Mouse (Mus musculus) granulocyte monocyte progenitor cell, adult 5-6 weeks (primary cell): ENCODE results near the gene Irf2. TPM values are rescaled to one million over a fixed set of nuclear protein-coding genes. Genes with fewer than 3 reads are reported as not detected.

ENCODE experiments used
- ATAC-seq: replicated peaks from 2 replicates; pipeline ENCODE4 v1.8.0; 2016; ENCODE audit warnings: mild to moderate bottlenecking, moderate TSS enrichment, inconsistent platforms; ENCODE audit not compliant: poor library complexity, severe bottlenecking
- total RNA-seq, 2 experiments: library from RNA; stranded (forward) in 1 of 2; stranded (reverse) in 1 of 2; fragments of 200-712, 200-1000 nt in 1 of 2; fragments of >200 nt in 1 of 2; fragmentation: Nextera tagmentation in 1 of 2; gene quantifications; 2 replicates each; pipeline ENCODE4 v1.2.3; 2014 to 2017

Gene Irf2
- total RNA-seq, 2 experiments from 2014 or later: 20.4 to 48.8 TPM

DNA sequence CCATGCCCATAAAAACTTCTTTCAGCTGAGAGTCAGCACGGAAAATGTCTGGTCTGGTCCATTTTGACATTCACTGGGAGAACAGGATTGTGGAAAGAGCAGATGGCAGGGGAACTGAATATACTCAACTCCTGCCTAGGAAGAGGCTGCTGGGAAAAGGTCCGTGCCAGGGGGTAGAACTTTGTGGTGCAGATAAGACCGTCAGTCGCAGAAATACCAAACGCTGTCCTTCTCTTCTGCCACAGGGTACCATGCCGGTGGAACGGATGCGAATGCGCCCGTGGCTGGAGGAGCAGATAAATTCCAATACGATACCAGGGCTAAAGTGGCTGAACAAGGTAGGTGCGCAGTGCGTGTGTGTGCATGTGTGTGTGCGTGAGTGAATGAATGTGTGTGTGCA is 53.7 kb downstream of the Irf2 start:
- ATAC-seq: no peak

DNA sequence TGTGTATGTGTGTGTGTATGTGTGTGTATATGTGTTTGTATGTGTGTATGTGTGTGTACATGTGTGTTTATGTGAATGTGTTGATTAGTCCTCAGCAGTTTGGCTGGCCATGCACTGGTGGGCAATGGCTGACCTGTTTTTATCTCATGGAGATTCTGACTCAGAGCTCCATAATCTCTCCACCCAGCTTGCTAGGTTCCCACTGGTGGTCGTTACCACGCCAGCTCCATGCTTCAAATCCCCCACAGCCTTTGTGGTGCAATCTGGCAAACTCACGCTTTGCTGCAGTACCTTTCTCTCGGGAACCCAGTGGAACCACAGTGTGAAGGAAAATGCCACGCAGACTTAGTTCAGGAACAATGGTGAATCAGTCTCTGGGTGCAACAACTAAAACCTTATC is 54.8 kb downstream of the Irf2 start:
- ATAC-seq: no peak

DNA sequence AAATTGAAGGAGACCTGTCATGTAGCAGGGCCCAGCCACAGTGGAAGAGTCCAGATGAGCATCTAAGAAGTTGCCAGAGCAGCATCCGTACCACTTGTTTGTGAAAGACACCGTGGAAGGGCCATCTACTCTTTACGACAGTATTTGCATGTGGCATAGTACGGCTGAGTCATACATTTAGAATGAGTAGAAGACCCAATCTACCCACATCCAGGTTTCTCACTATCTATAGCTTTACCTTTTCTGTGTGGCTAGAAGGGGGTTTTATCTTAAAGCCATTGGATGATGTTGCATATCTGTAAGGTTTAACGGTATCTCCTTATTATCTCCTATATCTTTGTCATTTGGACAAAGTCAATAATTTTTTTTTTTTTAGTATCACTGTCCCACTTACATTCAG is 59.7 kb downstream of the Irf2 start:
- ATAC-seq: no peak

DNA sequence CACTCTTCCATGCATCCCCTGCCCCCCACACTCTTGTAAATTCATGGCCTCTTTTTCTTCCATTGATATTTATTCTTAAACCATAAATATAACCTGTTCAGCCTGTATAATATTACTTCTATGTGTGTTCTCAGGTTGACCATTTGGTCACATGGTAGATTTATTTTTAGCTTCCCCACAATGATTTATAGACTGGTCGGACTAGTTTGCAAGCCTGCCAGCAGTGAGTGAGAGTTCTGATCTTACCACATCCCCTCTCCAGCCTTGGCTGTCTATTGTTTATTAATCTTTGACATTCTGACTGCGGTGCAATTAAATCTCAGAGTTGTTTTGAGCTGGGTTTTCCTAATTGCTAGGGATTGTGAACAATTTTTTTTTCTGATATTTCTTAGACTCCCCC is 60.2 kb downstream of the Irf2 start:
- ATAC-seq: no peak

DNA sequence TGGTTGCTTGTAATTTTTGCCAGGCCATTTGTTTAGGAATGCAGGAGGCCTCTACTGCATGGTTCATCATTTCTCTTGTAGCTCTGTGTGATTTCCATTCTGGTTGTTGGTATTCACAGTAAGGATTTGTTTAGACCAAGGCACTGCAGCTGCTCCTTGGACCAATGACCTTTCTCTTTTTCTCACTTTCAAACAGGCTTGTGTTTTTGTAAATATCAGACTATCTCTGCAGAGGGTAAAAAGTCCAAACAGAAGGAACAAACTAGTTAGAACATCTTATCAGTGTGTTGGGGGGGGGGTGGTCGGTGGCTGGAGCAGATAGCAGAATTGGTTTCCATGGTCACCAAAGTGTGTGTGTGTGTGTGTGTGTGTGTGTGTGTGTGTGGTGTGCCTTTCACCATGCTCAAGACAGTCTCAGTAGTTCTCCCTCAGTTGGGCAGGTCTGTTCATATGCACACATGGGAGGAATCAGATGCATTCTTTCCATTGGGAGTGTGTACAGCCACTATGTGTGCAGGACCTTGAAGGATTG is 61.7 kb downstream of the Irf2 start:
- ATAC-seq: no peak

DNA sequence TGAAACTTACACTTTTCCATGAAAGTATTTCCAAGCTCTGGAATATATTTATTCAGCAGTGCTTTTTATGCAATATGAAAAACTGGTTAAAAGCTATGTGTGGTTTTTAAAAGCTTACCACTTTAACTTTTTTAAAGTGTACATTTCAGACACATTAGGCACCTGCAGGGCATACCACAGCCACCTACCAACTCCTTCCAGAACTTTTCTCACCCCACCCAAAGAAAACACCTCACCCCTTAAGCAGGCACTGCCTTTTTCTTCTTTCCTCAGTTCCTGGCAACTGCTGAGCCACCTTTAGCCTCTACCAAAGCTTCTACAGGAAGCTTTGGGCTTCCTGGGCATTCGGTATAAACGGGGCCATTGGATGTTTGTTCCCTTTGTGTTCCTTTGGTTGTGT is 62.5 kb downstream of the Irf2 start:
- ATAC-seq: no peak

DNA sequence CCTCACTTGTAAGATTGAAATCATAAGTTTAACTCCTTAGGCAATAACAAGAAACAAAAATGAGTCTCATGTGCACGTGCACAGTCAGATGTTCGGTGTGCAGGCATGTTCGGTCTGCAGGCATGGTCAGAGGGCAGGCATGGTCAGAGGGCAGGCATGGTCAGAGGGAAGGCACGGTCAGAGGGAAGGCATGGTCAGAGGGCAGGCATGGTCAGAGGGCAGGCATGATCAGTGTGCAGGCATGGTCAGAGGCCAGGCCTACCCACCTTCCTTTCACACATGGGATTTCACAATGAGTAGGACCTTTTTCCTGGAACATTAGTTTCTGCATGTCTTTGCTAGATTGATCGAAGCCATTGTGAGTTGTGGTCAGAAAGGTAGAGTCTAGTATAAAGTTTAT is 65.2 kb downstream of the Irf2 start:
- ATAC-seq: no peak

DNA sequence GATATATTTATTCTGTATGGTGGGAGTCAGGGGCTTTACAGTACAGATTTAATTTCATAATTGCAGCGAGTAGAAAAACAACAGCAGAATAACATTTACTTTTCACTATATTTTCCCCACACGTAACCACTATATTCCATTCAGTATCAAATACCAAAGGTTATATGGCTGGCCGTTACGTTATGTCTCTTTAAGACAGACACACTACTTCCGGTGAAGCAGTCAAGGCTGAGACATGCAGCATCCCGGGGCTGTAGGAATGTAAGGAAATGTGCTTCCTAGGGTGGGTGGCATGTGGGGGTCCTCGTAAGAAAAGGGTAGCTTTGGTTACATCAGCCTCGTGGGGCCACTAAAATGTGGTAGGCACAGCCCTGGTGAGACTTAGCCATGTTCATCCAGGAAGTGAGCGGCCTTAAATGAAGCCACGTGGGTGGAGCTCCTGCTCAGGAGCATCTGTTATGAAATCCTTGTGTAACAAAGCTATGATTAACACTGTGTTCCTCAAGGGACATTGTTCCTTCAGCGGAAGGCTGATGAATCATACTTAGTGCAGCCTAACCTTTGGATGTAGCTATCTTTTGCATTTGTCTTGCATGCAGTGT is 71.6 kb downstream of the Irf2 start:
- peak; percentile 99 for ATAC-seq

DNA sequence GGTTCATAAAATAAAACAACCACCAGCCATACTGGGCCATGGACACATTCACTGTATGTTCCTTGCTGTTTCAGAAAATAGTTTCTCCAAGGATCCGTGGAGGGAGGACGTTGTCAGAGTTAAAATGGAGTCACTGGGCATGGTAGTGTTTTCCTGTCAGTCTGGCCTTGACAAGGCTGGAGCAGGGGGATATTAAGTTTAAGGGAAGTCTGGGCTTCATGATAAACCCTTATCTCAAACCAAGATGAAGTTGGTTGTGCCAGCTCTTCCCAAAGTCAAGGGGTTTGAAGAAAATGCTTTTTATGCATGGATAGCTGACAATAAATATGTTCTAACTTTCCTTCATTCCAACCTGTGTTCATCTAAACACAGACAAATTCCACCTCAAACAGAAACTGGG is 72.4 kb downstream of the Irf2 start:
- ATAC-seq: no peak

DNA sequence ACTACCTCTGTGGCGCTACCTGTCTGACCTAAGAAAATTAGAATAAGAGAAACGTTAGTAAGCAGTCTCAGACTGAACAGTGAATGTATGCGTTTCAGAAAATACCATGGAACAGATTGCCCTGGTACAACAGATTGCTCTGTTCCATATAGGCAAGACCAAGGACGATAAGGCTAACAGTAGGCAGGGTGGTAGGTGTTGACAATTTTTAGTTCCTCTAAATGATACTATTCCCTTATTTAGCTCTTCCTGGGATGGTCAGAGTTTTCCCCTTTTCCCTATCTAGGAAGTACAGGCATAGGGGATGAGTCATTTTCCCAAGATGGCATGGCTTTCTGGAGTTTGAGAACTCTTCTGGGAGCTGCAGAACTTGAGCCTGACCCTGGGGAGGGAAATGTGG is 73.4 kb downstream of the Irf2 start:
- no peak for ATAC-seq

DNA sequence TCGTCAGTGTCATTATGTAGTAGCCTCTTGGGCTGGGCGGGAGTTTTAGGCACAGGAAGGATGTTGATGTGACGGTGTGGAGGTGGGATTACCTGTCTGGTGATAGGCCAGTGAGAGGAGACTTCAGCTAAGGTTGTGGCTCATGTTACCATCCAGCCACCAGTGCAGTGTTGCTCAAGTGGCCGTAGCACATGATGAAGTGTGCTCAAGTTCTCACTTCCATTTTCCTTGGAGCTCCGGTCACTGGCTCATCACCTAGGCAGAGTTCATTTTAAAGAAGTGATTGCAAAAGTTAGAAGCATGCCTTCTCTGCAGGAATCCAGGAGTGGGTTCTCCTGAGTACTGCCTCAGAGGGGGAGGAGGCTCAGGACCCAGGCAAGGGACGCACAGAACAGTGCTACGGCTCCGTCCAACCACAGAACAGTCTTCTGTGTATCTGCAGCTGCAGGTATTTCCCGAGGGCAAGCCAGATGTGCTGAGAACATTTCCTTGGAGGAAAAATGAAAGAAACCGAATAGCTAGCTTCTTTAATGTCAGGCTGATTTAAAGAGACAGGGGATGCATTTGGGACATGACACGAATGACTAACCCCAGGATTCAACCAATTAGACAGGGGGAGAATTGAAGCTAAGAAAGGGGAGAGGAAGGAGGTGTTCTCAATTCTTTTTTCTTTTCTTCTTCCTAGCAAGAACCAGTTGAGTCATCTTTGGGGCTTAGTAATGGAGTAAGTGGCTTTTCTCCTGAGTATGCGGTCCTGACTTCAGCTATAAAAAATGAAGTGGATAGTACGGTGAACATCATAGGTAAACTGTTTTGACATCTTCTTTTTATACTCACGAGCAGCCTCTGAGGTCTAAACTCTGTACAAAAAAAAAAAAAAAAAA is 78.8 kb downstream of the Irf2 start:
- peak; percentile 92 for ATAC-seq

DNA sequence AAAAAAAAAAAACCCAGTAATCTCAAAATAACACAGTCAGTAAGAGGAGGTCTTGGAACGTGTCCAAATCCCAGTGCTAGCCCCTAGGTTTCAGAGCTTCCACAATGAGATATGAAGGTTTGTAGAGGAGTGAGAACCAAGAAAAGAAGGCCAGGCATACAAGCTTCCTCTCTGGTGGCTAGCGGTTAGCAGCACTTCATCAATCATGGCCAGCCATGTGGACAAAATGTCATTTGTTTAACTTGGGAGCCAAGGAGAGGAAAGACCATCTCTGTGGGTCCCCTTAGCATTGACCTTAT is 79.4 kb downstream of the Irf2 start:
- ATAC-seq: peak; percentile 35

DNA sequence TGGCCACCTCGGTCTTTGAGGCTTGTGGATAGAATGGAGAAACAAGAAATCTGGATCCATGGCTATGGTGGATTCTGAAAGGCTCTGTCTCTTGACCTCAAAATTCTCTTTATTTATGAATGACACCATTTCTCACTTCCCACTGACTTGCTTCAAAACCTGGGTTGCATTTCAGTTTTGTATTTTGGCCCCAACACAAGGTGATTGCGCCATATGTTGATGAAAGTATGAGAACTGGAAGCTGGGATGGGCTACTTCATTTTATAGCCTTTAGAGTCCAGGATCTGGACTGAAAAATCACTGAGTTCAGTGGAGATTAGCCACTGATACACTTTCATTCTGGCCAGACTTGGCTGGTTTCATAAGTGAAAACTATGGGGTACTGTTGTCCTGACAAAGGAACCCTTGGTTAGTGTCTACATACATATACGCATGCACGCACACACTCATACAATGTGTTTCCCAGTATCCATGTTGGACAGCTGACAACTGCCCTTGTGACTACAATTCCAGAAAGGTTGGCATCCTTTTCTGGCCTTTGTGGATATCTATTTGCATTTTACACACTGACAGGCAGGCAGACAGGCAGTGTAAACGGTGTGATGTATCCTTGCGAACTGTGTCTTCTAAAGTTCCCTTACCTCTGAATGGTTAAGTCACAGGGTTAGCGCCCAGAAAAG is 89.3 kb downstream of the Irf2 start:
- peak; percentile 84 for ATAC-seq

DNA sequence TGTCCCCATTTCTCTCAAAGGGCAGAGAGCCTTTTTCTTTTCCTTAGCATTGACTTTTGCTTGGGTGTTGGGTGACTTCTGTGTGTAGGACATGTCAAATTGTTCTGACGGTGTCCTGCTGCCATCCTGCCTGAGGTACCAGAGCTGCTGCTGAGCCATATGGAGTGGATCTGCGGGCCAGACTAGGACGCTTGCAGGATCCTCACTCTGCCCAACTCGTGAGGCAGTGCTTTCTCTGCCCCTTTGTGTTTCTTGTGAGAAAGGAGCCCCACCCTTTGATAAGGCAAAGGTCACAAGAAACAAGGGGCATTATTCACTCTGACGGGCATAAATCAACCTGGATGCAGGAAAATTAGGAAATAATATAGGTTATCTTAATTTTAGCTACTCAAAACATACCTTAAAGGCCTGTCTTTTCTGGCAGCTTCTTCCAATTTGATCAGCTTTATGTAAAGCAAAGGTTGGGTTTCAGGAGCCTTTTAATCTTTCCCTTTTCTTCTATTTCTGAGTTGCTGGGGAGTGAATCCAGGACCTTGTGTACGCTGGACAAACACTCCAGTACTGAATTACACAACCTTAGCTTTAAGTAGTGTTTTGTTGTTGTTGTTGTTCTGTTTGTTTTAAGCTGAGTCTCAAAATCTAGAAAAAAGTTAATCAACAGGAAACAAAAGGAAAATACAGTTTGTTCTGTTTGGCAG is 90.0 kb downstream of the Irf2 start:
- ATAC-seq: no peak

DNA sequence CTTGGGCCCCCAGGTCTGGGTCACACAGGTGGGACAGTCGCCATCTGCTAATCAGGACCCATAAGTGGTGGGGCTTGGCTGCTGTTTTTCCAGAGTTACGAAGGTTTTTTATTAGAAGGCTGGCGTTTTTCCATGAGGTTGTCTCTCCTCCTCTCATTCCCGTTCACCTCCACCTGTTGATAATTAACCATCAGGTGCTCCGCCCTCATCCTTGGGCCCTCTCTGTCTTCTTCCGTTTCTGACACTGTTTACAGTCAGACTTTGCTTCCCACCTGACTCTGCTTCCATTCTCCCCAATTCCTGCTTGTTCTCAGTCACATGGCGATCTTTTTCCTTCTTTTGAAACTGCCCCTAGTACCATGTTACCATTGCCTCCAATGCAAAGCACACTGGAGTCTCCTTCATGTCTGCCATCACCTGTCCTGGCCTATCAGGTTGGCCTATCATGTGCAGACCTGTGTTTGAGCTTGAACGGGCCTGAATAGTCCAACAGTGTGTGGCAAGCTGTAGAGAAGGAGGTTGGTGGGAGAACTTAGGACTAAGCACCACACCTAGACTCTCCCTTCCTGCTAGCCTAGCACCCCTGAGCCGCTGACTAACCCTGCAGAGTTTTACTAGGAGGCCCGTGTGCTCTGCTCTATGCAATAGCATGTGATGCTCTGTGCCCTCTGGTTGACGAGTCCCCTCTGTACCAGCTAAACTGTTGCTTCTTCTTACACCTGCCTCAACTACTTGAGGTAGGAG is 90.8 kb downstream of the Irf2 start:
- no peak for ATAC-seq

DNA sequence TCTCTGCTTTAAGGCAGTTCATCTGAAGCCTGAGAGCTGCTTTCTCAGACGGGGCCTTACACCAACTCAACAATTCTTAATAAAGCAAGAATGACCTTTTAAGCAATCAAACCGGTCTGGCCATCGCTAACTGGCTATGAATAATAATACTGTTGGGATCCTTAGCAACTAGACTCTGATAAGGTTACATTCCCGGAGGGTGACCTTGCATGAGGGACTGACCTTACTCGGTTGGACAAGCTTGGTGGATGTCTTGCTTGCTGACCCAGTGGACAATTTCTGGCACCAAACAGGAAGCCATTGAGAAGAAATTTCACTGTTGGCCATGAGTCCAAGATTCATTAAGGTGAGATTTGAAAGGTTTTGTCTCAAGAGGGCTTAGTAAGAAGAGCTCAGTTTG is 92.4 kb downstream of the Irf2 start:
- ATAC-seq: no peak

DNA sequence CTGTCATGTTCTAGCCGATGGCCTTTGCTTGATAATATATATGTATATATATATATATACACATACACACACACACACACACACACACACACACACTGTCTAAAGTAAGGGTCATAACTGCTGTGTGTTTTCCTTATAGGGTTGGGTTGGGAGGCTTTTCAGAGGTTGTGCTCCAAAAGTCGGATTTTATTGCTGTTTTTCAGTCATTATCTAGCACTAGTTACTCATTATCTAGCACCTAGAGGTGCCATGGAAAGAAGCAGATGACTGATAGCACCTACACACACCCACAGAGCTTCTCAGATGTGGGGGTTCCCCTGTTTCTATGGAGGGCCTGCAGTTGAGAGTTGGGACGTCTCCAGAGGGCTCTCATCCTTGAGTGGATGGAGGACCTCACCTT is 92.9 kb downstream of the Irf2 start:
- no peak for ATAC-seq

DNA sequence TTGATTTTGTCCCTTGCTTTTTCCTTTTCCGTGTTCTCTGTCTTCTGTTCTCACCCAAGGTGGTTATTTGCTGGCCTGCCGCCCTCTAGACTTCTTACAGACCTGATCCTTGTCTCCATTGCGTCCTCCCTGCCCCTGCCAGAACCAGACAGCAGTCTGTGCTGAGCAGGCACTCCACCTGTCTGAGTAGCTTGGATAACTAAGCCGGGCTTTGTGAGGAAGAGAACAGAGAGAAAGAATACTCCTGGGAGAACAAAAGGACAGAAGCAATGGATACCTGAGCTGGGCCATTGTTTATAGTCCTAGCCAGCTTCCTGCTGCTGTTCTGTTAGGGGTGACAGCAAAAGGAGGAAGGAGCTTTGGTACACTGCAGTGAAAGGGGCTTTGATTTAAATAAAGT is 94.2 kb downstream of the Irf2 start:
- no peak for ATAC-seq

DNA sequence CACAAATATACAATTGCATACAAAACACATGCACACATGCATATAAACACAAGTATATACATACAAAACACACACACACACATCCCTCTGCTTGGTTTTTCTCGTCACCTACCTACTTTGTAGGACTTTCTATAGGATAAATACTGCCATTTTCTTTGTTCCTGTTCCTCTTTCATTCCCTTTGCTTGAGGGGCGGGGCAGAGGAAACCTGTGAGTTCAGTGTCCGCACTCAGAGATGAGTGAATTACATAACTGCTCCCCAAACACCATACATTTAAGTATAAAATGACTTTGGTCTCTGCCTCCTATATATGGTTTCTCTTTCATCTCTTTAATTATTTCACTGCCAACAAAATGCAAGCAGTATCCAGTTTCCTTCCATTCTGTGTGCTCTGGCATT is 94.9 kb downstream of the Irf2 start:
- peak; percentile 92 for ATAC-seq

DNA sequence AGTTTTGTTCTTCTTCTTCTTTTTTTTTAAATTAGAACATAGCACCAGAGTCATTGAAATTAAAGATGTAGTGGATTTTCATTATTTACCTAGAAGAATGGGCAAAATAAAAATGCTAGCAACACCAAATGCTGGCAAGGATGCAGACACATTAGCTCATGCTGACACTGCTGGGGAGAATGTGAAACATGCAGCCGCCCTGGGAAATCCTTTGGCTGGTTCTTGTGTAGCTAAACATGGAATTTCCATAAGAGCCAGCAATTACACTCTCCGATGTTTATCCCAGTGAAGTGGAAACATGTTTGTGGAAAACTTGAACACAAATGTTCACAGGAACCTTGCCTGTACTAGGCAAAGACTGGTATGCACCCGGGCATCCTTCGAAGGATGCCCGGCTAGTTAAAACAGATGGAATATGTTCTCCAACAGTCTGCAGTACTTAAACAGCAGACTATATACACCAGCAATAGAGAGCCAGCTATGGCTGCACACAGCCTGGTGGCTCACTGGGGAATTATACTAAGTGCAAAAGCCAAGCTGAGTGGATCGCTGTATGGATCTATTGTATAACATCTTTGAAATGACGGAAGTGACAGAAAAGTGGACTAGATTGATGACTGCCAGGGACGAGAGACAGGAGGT is 96.6 kb downstream of the Irf2 start:
- no peak for ATAC-seq
